Mouse (Mus musculus) spleen, embryonic (tissue): ENCODE results near the gene Eif5.
"Not testable (repeated sequence)": the region's sequence is repeated elsewhere in the genome, so short reads cannot be mapped to it uniquely, and the experiment has no call there.

Source experiments
- CTCF ChIA-PET: fragments of 350-600 bp; sonication (Branson Sonifier 250); formaldehyde crosslinking; loops from one replicate; lab custom pipeline; 2022; lab: Charles Lee

The Eif5 gene

GRCm38 (mm10) chr12:111537796-111538291, at the start of gene Eif5:
TSS of gene Eif5 (plus strand) at chr12:111538016.
- CTCF ChIA-PET = interaction anchor here (0.6 kb wide), 1 partner anchor 654 kb away, joined by 3 read pairs; no protein-coding TSS in a partner anchor

- CTCF ChIA-PET = no interaction called here
These were observed 48.5 kb upstream of the Eif5 start for GRCm38 (mm10) chr12:111489261-111489865.

- CTCF ChIA-PET = no interaction called here
These were observed 42.9 kb upstream of the Eif5 start for GRCm38 (mm10) chr12:111494931-111495330.

GRCm38 (mm10) chr12:111497076-111497475, 40.7 kb upstream of the Eif5 start:
- CTCF ChIA-PET = no interaction called here

GRCm38 (mm10) chr12:111499617-111500016, 38.2 kb upstream of the Eif5 start:
- CTCF ChIA-PET = no interaction called here

- CTCF ChIA-PET = no interaction called here
These were observed 37.1 kb upstream of the Eif5 start for GRCm38 (mm10) chr12:111500725-111501124.

- CTCF ChIA-PET = no interaction called here
These were observed 34.7 kb upstream of the Eif5 start for GRCm38 (mm10) chr12:111503063-111503567.

- CTCF ChIA-PET = no interaction called here
These were observed 34.2 kb upstream of the Eif5 start for GRCm38 (mm10) chr12:111503571-111503970.

GRCm38 (mm10) chr12:111504904-111505303, 32.9 kb upstream of the Eif5 start:
- CTCF ChIA-PET = interaction anchor here (0.6 kb wide), 1 partner anchor 427 kb away, joined by 5 read pairs; no protein-coding TSS in a partner anchor

- CTCF ChIA-PET = interaction anchor here (0.7 kb wide), 1 partner anchor 69 kb away, joined by 3 read pairs; no protein-coding TSS in a partner anchor
These were observed 30.8 kb upstream of the Eif5 start for GRCm38 (mm10) chr12:111507001-111507400.

GRCm38 (mm10) chr12:111507962-111508361, 29.9 kb upstream of the Eif5 start:
- CTCF ChIA-PET = no interaction called here

- CTCF ChIA-PET = not testable (repeated sequence)
These were observed 29.4 kb upstream of the Eif5 start for GRCm38 (mm10) chr12:111508438-111508837.

GRCm38 (mm10) chr12:111512572-111513063, 25.2 kb upstream of the Eif5 start:
- CTCF ChIA-PET = interaction anchor here (0.7 kb wide), 1 partner anchor 269 kb away, joined by 7 read pairs; no protein-coding TSS in a partner anchor

GRCm38 (mm10) chr12:111513673-111514072, 24.1 kb upstream of the Eif5 start:
- CTCF ChIA-PET = no interaction called here

- CTCF ChIA-PET = no interaction called here
These were observed 23.5 kb upstream of the Eif5 start for GRCm38 (mm10) chr12:111514231-111514792.

- CTCF ChIA-PET = interaction anchor here (0.6 kb wide), 1 partner anchor 1183 kb away, joined by 3 read pairs; no protein-coding TSS in a partner anchor
These were observed 22.8 kb upstream of the Eif5 start for GRCm38 (mm10) chr12:111514874-111515649.

GRCm38 (mm10) chr12:111515920-111516319, 21.9 kb upstream of the Eif5 start:
- CTCF ChIA-PET = interaction anchor here (0.5 to 0.6 kb wide), 2 partner anchors 153 to 1182 kb away, joined by 3 read pairs; no protein-coding TSS in a partner anchor

GRCm38 (mm10) chr12:111516826-111517225, 21.0 kb upstream of the Eif5 start:
- CTCF ChIA-PET = no interaction called here

- CTCF ChIA-PET = no interaction called here
These were observed 19.9 kb upstream of the Eif5 start for GRCm38 (mm10) chr12:111517901-111518300.

- CTCF ChIA-PET = no interaction called here
These were observed 19.4 kb upstream of the Eif5 start for GRCm38 (mm10) chr12:111518391-111518790.

- CTCF ChIA-PET = no interaction called here
These were observed 18.0 kb upstream of the Eif5 start for GRCm38 (mm10) chr12:111519821-111520220.

- CTCF ChIA-PET = no interaction called here
These were observed 16.8 kb upstream of the Eif5 start for GRCm38 (mm10) chr12:111520994-111521393.
